Mouse (Mus musculus) MEL (cell line): ENCODE measurements around the gene Wfdc2.

Experiments
- CTCF ChIP-seq, 3 experiments: IDR thresholded peaks in 2 of 3; conservative IDR thresholded peaks in 1 of 3; 2 replicates each; pipeline ENCODE4 v1.5.1; 2011 to 2012; ENCODE audit warnings: low read length in 3 of 3, low read depth in 2 of 3, mild to moderate bottlenecking in 2 of 3, improper control_type of control experiment in 1 of 3, inconsistent platforms in 1 of 3, mixed read lengths in 1 of 3, moderate library complexity in 1 of 3; ENCODE audit not compliant: control insufficient read depth in 1 of 3, insufficient read depth in 1 of 3, poor library complexity in 1 of 3, severe bottlenecking in 1 of 3
- EP300 ChIP-seq, 2 experiments: IDR thresholded peaks; 2 replicates each; pipeline ENCODE4 v1.6.1; 2011; ENCODE audit warnings: improper control_type of control experiment in 2 of 2, low read length in 2 of 2, low read depth in 1 of 2, mild to moderate bottlenecking in 1 of 2
- MAFK ChIP-seq: IDR thresholded peaks from 2 replicates; pipeline ENCODE4 v1.6.1; 2011; ENCODE audit warnings: low read depth, mild to moderate bottlenecking, low read length, improper control_type of control experiment, borderline replicate concordance

GRCm38 (mm10) chr2:164513389-164513788 lies 48.8 kb upstream of the Wfdc2 start:
- no peak for TF ChIP-seq MAFK
- TF ChIP-seq EP300 (IDR thresholded peaks at IDR 0.05; ENCODE audit: low read depth in 1 of 2, low read length in 2 of 2): no peak
- no peak for TF ChIP-seq CTCF (IDR thresholded peaks at IDR 0.05 in 2 of 3, conservative IDR thresholded peaks at IDR 0.05 in 1 of 3; ENCODE audit: control insufficient read depth in 1 of 3, insufficient read depth in 1 of 3, low read depth in 2 of 3, low read length in 3 of 3, poor library complexity in 1 of 3, severe bottlenecking in 1 of 3)
